Mouse (Mus musculus) cerebellum, adult 2 months (tissue): ENCODE data around the gene Creb3l4.

Source experiments
- CTCF ChIP-seq: fragments of 200-500 bp; IDR thresholded peaks from 2 replicates; pipeline ENCODE4 v1.5.1; 2011; ENCODE audit warnings: low read depth, mild to moderate bottlenecking, control low read depth, low read length, moderate library complexity, borderline replicate concordance; ENCODE audit not compliant: insufficient read depth
- POLR2A ChIP-seq: fragments of 200-500 bp; IDR thresholded peaks from 2 replicates; pipeline ENCODE4 v1.6.1; 2011; ENCODE audit warnings: low read length, control low read depth, borderline replicate concordance; ENCODE audit not compliant: insufficient read depth

DNA sequence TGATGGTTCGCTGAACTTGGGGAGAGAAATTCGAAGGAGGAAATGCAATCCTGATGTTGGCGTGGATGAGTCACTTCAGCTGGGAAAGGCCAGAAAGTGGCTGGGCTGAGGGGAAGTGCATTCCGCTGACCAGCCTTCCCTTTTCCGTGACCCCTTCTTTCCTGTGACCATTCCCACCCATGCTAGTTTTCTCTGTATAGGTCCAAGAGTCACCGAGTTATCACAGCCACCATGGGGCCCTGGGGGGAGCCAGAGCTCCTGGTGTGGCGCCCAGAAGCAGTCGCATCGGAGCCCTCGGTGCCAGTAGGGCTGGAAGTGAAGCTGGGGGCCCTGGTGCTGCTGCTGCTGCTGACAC, 5.4 kb upstream of the Creb3l4 start:
- no peak for TF ChIP-seq POLR2A
- no peak for TF ChIP-seq CTCF
